Mouse (Mus musculus) lung, postnatal 0 days (tissue): ENCODE measurements at regions not wholly inside any gene's neighbourhood (a gene's known extent, or its start where the extent isn't known, plus 50 kb on each side); places are given as distances from the start of the nearest gene placed in this dataset.

Experiments
- CTCF ChIP-seq: IDR thresholded peaks from 2 replicates; pipeline ENCODE4 v1.5.1; 2016; ENCODE audit warnings: antibody characterized with exemption, mild to moderate bottlenecking
- EP300 ChIP-seq: IDR thresholded peaks from 2 replicates; pipeline ENCODE4 v1.6.1; 2016; ENCODE audit warnings: antibody characterized with exemption, mild to moderate bottlenecking, control low read depth

GRCm38 (mm10) chr1:177670576-177670975 is 59.0 kb upstream of the 1700016C15Rik start:
- TF ChIP-seq CTCF (no peak), EP300 (no peak)
